Mouse (Mus musculus) splenic B cell, adult 2 months (primary cell): ENCODE measurements at regions not wholly inside any gene's neighbourhood (a gene's known extent, or its start where the extent isn't known, plus 50 kb on each side); places are given as distances from the start of the nearest gene placed in this dataset.

ENCODE experiments used
- DNase-seq: peaks from one replicate; pipeline ENCODE4 v3.0.0-alpha.2; 2011; ENCODE audit warnings: low read depth, low spot score
- H3K27me3 ChIP-seq: 2 replicates; pipeline ENCODE4 v1.6.1; 2012; ENCODE audit warnings: mild to moderate bottlenecking, low read length, moderate library complexity, mixed read lengths; ENCODE audit not compliant: control insufficient read depth, poor library complexity, insufficient read depth, severe bottlenecking
- H3K36me3 ChIP-seq: 2 replicates; pipeline ENCODE4 v1.6.1; 2012; ENCODE audit warnings: mild to moderate bottlenecking, low read length, moderate library complexity, mixed read lengths; ENCODE audit not compliant: control insufficient read depth, poor library complexity, insufficient read depth, severe bottlenecking

DNA sequence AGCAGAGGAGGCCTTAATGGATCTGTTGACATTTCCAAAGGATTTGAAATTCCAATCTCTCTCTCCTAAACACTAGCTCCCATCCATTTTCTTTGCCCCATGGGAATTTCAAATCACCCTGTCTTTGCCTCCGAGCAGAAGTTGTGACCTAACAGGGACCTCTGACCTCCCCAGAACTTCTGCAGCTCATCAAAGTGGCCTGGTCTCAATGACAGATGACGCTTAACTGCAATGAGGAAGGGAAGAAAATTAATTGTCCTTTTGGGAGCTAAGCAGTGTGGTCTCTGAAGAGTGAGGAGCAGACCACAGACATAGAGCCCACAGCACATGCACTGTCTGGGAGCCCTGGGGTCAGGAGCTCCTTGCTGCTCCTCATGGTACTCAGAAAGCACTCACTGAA is 155.3 kb downstream of the Tox3 start:
- no peaks in the 10 kb centered on the region for H3K36me3 ChIP-seq
- DNase-seq, result no peak
- no peaks in the 10 kb centered on the region for H3K27me3 ChIP-seq

DNA sequence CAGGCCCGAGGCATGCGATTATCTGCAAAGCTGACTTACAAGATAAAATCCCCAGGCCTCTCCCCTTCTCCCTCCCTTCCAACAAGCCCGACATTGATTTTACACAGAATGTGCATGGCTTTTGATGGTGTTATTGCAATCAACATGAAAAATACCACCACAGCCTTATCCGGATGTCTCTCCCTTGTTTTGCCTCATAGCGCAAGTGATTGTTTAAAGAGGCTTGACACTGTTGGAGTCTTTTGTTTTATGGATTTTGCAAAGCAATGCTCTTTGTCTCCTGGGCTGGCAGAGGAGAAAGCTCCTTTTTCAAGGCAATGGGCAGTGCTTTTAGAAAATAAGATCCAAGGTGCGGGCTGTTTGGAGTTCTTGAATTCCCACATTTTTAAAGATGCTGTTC is 165.3 kb downstream of the Tox3 start:
- H3K36me3 ChIP-seq, result no peaks in the 10 kb centered on the region
- no peak for DNase-seq
- H3K27me3 ChIP-seq, result no peaks in the 10 kb centered on the region

GRCm38 (mm10) chr8:90176771-90177170 is 171.4 kb downstream of the Tox3 start:
- H3K36me3 ChIP-seq, result no peaks in the 10 kb centered on the region
- no peak for DNase-seq

GRCm38 (mm10) chr8:90176335-90176734 is 171.8 kb downstream of the Tox3 start:
- Histone ChIP-seq H3K36me3 (no peaks in the 10 kb centered on the region), H3K27me3 (no peaks in the 10 kb centered on the region)
- no peak for DNase-seq

More at GRCm38 (mm10) chr8:90176771-90177170, 171.4 kb downstream of the Tox3 start:
- no peaks in the 10 kb centered on the region for H3K27me3 ChIP-seq

DNA sequence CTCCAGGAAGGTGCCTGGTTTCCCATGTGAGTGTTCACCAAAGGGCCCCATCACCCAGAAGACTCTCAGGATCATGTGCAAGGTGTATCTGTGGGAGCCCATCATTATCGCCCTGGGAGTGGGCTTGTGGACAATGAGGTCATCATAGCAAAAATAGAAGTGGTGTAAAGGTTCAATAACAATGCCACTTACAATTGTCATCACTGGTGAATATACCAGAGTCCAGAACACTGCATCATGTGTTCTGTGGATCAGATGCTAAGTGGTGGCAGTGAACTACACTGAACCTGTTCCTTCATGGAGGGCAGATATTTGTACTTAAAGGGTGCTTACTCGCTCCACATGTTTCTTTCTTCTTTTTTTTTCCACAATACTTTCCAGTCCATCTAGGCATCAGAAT is 181.5 kb downstream of the Tox3 start:
- H3K36me3 ChIP-seq, result no peaks in the 10 kb centered on the region
- DNase-seq, result no peak

GRCm38 (mm10) chr8:90151477-90151876 is 196.7 kb downstream of the Tox3 start:
- no peaks in the 10 kb centered on the region for H3K36me3 ChIP-seq
- no peak for DNase-seq
- H3K27me3 ChIP-seq, result no peaks in the 10 kb centered on the region

More for the DNA sequence above, 181.5 kb downstream of the Tox3 start:
- no peaks in the 10 kb centered on the region for H3K27me3 ChIP-seq

DNA sequence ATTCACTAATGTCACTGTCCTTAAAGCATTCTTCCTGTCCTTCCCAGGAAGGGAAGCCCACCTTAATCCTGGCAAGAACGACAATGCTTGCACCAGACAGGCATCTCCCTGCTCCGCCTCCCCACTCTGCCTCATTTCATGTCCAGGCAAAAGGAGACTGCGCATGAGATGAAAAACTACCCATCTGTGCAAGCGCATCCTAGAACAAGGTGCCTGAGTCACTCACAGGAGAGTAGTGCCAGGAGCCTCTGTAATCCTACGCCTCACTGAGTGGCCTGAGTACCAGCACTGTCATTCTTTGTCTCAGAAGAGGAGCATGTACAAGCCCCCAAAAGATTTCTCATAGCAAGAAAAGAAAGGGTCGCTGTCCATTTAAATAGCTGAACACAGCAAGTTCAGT is 198.2 kb downstream of the Tox3 start:
- no peak for DNase-seq
- no peaks in the 10 kb centered on the region for H3K36me3 ChIP-seq
- no peaks in the 10 kb centered on the region for H3K27me3 ChIP-seq

DNA sequence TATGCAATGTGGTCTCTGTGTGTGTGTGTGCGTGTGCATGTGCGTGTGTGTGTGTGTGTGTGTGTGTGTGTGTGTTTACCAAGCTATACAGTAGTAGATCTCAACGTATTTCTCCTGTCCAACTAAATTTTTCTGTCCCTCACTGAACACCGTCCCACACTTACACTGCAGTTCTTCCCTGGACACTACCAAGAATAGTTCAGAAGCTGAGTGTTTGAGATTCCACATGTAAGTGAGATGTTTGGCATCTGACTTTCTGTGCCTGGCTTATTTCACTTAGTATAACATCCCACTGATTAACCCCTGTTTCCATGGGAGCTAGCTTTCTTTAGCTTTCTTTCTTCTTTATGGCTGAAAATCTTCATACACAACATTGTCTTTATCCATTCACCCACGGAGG is 213.5 kb downstream of the Tox3 start:
- Histone ChIP-seq H3K36me3 (no peaks in the 10 kb centered on the region), H3K27me3 (no peaks in the 10 kb centered on the region)
- DNase-seq, result no peak

- DNase-seq, result no peak
- Histone ChIP-seq H3K27me3 (no peaks in the 10 kb centered on the region), H3K36me3 (no peaks in the 10 kb centered on the region)
Observed at GRCm38 (mm10) chr8:90130704-90131267, 217.4 kb downstream of the Tox3 start.

GRCm38 (mm10) chr8:90125426-90125825 is 222.7 kb downstream of the Tox3 start:
- DNase-seq, result no peak
- Histone ChIP-seq H3K36me3 (no peaks in the 10 kb centered on the region), H3K27me3 (no peaks in the 10 kb centered on the region)

- Histone ChIP-seq H3K36me3 (no peaks in the 10 kb centered on the region), H3K27me3 (no peaks in the 10 kb centered on the region)
- no peak for DNase-seq
Observed at GRCm38 (mm10) chr8:90123101-90123500, 225.0 kb downstream of the Tox3 start.

DNA sequence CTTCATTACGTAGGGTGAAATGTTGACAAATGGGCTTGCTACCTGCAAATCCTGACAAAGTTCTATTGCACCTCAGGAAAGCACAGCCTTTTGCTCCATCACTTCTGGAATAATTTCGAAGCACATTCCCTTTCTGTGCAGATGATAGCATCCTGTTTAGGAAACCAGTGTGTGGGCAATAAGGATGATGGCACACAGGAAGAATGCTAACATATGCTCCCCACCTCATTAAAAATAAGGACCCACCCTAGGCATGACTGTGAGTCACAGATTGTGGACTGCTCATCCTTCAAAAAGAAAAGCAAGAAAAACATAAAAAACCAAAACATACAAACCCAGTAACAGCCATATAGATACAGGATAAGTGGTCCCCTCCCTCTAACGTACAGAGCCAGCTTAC is 226.2 kb downstream of the Tox3 start:
- H3K27me3 ChIP-seq, result no peaks in the 10 kb centered on the region
- no peak for DNase-seq
- H3K36me3 ChIP-seq, result no peaks in the 10 kb centered on the region

DNA sequence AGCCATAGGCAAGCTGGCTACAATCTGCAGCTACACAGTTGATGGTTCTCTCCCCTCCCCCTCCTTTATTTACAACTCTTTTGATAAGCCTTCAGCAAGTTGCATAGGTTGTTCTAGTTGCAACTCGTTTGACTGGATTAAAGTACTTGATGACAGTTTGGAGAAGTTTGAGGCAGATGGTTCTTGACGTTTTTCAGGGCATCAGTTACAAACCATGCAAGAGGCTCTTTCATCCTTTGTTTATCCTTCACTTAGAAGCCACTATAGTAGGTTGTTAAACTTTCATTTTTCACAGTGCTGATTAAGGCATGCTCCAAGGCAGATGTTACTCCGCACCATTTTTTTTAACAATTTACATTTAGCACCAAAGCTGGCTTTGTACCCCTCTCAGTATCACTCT is 227.1 kb downstream of the Tox3 start:
- Histone ChIP-seq H3K36me3 (no peaks in the 10 kb centered on the region), H3K27me3 (no peaks in the 10 kb centered on the region)
- DNase-seq, result no peak

GRCm38 (mm10) chr8:90115436-90115835 is 232.7 kb downstream of the Tox3 start:
- Histone ChIP-seq H3K36me3 (no peaks in the 10 kb centered on the region), H3K27me3 (no peaks in the 10 kb centered on the region)
- no peak for DNase-seq

DNA sequence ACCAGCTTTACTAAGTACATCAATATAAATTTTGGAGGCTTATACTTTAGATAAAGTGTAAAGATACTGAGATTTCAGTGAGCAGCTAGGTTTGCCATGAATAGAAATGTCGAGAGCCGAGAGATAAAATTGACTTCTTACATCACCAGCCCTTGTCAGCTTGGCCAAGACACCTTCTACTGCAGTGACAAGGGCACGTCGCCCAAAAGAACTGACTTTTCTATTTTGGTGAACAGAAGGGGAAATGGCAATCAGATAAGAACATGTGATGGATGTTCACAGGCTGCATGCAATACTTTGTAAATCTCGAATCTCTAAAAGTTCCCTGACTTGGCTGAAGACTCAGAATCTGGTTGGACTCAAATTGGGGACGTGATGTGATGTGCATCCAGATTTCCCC is 247.6 kb downstream of the Tox3 start:
- DNase-seq, result no peak
- no peaks in the 10 kb centered on the region for H3K36me3 ChIP-seq
- H3K27me3 ChIP-seq, result no peaks in the 10 kb centered on the region

GRCm38 (mm10) chr8:90082630-90083029 is 265.5 kb downstream of the Tox3 start:
- no peak for DNase-seq
- Histone ChIP-seq H3K36me3 (no peaks in the 10 kb centered on the region), H3K27me3 (no peaks in the 10 kb centered on the region)
